Mouse (Mus musculus) liver, embryonic 11.5 days (tissue): ENCODE results near the gene Rarg. TPM values are rescaled to one million over a fixed set of nuclear protein-coding genes. Genes with fewer than 3 reads are reported as not detected.
A peak's percentile ranks its signal among the peaks of the same experiment; 100 is the strongest.

Experiments
- ATAC-seq: fragments of 200-750 bp; cut with Nextera tagmentation; replicated peaks from 2 replicates; pipeline ENCODE4 v1.8.0; 2017; ENCODE audit warnings: moderate number of reproducible peaks, mild to moderate bottlenecking, moderate TSS enrichment, moderate library complexity; ENCODE audit not compliant: low FRiP score
- DNase-seq: peaks from one replicate; pipeline ENCODE4 v3.0.0-alpha.2; 2017; ENCODE audit warnings: low spot score
- H3K27ac ChIP-seq: fragments of 300-500 bp; sonication (generic); 2 replicates; pipeline ENCODE4 v1.5.1; 2014; ENCODE audit warnings: mild to moderate bottlenecking, low read depth, low read length, control low read depth
- H3K27me3 ChIP-seq: fragments of 300-500 bp; sonication (generic); replicated peaks from 2 replicates; pipeline ENCODE4 v1.6.1; 2014; ENCODE audit warnings: low read length, mixed read lengths; ENCODE audit not compliant: control insufficient read depth, insufficient read depth
- H3K36me3 ChIP-seq: fragments of 300-500 bp; sonication (generic); 2 replicates; pipeline ENCODE4 v1.6.1; 2014; ENCODE audit warnings: mild to moderate bottlenecking, low read length, moderate library complexity, mixed read lengths; ENCODE audit not compliant: control insufficient read depth, insufficient read depth
- H3K4me1 ChIP-seq: fragments of 300-500 bp; sonication (generic); replicated peaks from 2 replicates; pipeline ENCODE4 v1.6.1; 2014; ENCODE audit warnings: low read length, mixed read lengths; ENCODE audit not compliant: control insufficient read depth, insufficient read depth
- H3K4me2 ChIP-seq: fragments of 300-500 bp; sonication (generic); 2 replicates; pipeline ENCODE4 v1.6.1; 2014; ENCODE audit warnings: mild to moderate bottlenecking, control low read depth, moderate library complexity
- H3K4me3 ChIP-seq: fragments of 300-500 bp; sonication (generic); 2 replicates; pipeline ENCODE4 v1.5.1; 2014; ENCODE audit warnings: low read depth, low read length, control low read depth
- H3K9ac ChIP-seq: fragments of 300-500 bp; sonication (generic); 2 replicates; pipeline ENCODE4 v1.6.1; 2014; ENCODE audit warnings: low read depth, low read length, control low read depth
- H3K9me3 ChIP-seq: fragments of 300-500 bp; sonication (generic); 2 replicates; pipeline ENCODE4 v1.6.1; 2016; ENCODE audit warnings: low read length, inconsistent platforms, mixed read lengths; ENCODE audit not compliant: control insufficient read depth
- WGBS: fragments of 180-500 bp; shearing (Covaris S2); extraction: QIAGEN DNeasy Blood & Tissue Kit; methylation state at CpG from one replicate; pipeline ENCODE4 v1.1.7; 2014; 5-methylcytosine and 5-hydroxymethylcytosine counted together
- polyA plus RNA-seq: library from polyadenylated mRNA; unstranded; fragments of >200 nt; fragmentation: Nextera tagmentation; extraction: Ambion mirVana; gene quantifications from 2 replicates; pipeline ENCODE4 v1.2.1, GENCODE M21; 2014

Rarg gene
- polyA plus RNA-seq, 1 experiment from 2014 or later = 11.5 TPM

DNA sequence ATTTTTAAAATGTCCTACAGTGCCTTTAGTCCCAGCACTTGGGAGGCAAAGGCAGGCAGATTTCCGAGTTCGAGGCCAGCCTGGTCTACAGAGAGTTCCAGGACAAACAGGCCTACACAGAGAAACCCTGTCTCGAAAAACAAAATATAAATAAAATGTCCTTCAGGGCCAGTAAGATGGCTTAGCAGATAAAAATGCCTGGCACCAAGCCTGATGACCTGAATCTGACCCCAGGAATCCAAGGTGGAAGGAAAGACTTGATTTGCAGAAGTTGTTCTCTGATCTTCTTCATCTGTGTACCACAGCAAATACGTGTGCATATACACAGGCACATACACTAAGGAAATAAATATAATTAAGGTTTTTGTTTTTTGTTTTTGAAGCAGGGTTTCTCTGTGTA is 61.9 kb downstream of the Rarg start:
- Histone ChIP-seq H3K36me3 (no peaks in the 10 kb centered on the region), H3K9me3 (no peaks in the 10 kb centered on the region), H3K27me3 (no peaks in the 10 kb centered on the region), H3K27ac (no peak overlapping the region), H3K4me1 (peaks cover 6% of the 10 kb centered on the region), H3K9ac (no peak overlapping the region), H3K4me3 (no peak overlapping the region), H3K4me2 (no peak overlapping the region)
- ATAC-seq (no peak), DNase-seq (no peak)
- 74% methylated on average over 4 of the region's 4 CpGs for WGBS

DNA sequence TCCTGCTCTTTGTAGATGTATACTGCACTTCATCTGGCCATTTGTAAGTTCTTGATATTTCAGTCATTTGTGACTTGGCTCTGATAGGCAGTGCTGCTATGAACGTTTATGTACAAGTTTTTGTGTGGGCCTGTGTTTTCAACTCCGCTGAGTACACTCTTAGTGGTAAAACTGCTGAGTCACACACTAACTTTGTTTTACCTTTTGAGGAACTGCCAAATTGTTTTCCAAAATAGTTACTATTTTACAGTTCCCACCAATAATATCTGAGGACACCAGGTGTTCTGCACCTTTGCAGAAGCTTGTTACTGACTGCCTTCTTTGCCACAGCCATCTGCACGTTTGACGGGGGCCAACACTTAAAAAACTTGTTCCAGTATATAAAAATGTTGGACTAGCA is 62.9 kb downstream of the Rarg start:
- Histone ChIP-seq H3K27me3 (no peaks in the 10 kb centered on the region), H3K4me1 (peaks cover 6% of the 10 kb centered on the region), H3K27ac (peak overlapping the region; percentile 34; the same call in 1 of the 2 replicates), H3K9me3 (no peaks in the 10 kb centered on the region), H3K9ac (no peak overlapping the region), H3K36me3 (no peaks in the 10 kb centered on the region), H3K4me3 (no peak overlapping the region), H3K4me2 (no peak overlapping the region)
- DNase-seq (no peak), ATAC-seq (no peak)
- WGBS = 65% methylated on average over 4 of the region's 4 CpGs

GRCm38 (mm10) chr15:102193652-102194051 is 63.7 kb downstream of the Rarg start:
- ATAC-seq (no peak), DNase-seq (no peak)
- H3K9me3 ChIP-seq = no peaks in the 10 kb centered on the region
- H3K4me2 ChIP-seq = no peak overlapping the region
- no peak overlapping the region for H3K9ac ChIP-seq
- no peaks in the 10 kb centered on the region for H3K27me3 ChIP-seq
- H3K36me3 ChIP-seq = no peaks in the 10 kb centered on the region
- H3K4me1 ChIP-seq = peaks cover 5% of the 10 kb centered on the region
- 64% methylated on average over 4 of the region's 4 CpGs for WGBS
- no peak overlapping the region for H3K27ac ChIP-seq
- no peak overlapping the region for H3K4me3 ChIP-seq

- peak overlapping the region; percentile 66 for H3K27ac ChIP-seq
- H3K4me2 ChIP-seq = peak overlapping the region; percentile 21; the same call in 1 of the 2 replicates
- ATAC-seq = no peak
- DNase-seq = no peak
- no peaks in the 10 kb centered on the region for H3K27me3 ChIP-seq
- no peak overlapping the region for H3K4me3 ChIP-seq
- H3K4me1 ChIP-seq = peaks cover 10% of the 10 kb centered on the region
- H3K9me3 ChIP-seq = no peaks in the 10 kb centered on the region
- H3K9ac ChIP-seq = no peak overlapping the region
- H3K36me3 ChIP-seq = no peaks in the 10 kb centered on the region
- 22% methylated on average over 5 of the region's 5 CpGs for WGBS
Observed at GRCm38 (mm10) chr15:102192820-102193386, 64.4 kb downstream of the Rarg start.

DNA sequence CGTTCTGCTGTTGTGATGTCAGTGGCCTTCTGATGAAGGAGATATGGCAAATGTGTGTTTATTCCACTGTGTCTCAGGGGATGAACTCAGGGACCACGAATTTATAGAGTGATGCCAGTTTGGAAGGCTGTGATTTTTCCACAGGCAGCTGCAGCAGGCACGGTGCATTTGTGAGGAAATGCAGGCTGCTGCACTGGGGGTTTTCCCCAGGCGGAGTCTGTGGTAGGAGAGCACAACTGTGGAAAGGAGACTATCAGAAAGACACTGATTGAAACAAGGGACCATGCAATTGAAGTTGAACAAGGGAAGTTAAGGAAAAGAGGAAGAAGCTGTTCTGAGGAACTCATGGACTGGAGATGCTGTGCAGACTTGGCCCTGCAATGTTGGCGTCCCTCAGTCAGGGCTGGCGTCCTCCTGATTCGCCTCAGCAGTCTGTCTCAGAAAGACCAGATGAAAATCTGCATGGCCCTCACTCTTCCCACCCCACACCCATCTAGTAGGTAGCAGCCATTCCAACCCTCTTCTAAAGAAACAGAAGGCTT is 65.0 kb downstream of the Rarg start:
- ATAC-seq (no peak), DNase-seq (no peak)
- Histone ChIP-seq H3K4me1 (peaks cover 10% of the 10 kb centered on the region), H3K9me3 (no peaks in the 10 kb centered on the region), H3K4me2 (peak overlapping the region; percentile 21), H3K9ac (no peak overlapping the region), H3K4me3 (no peak overlapping the region), H3K27ac (peak overlapping the region; percentile 66), H3K27me3 (no peaks in the 10 kb centered on the region), H3K36me3 (no peaks in the 10 kb centered on the region)
- 35% methylated on average over 7 of the region's 7 CpGs for WGBS

DNA sequence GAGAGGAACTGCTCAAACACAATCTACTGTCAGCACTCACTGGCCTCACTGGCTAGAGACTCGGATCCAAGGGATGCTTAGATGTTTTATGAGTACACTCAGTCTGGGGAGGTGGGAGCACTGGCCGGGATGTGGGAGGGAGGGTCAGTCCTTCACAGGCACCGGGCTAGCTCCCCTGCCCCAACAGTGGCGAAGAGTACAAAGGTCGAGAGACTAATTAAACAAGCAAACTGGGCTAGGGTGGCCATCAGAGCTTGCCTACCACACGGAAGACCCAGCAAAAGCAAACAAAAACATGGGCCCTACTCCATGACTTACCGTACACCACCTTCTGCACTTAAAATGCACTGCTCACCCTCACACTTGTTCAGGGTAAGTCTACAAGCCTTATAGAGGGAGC is 65.6 kb downstream of the Rarg start:
- Histone ChIP-seq H3K4me1 (peaks cover 13% of the 10 kb centered on the region), H3K27ac (peak overlapping the region; percentile 66)
- ATAC-seq = peak; percentile 56; the same call in 1 of the 2 replicates

GRCm38 (mm10) chr15:102188883-102189282 is 68.4 kb downstream of the Rarg start:
- no peak overlapping the region for H3K9ac ChIP-seq
- no peak overlapping the region for H3K4me3 ChIP-seq
- H3K36me3 ChIP-seq = no peaks in the 10 kb centered on the region
- WGBS = 63% methylated on average over 6 of the region's 6 CpGs
- no peak overlapping the region for H3K27ac ChIP-seq
- no peak overlapping the region for H3K4me2 ChIP-seq
- ATAC-seq = no peak
- peaks cover 13% of the 10 kb centered on the region for H3K4me1 ChIP-seq
- no peaks in the 10 kb centered on the region for H3K9me3 ChIP-seq
- H3K27me3 ChIP-seq = no peaks in the 10 kb centered on the region
- no peak for DNase-seq

More for the DNA sequence above, 65.6 kb downstream of the Rarg start:
- Histone ChIP-seq H3K27me3 (no peaks in the 10 kb centered on the region), H3K9me3 (no peaks in the 10 kb centered on the region), H3K4me2 (peak overlapping the region; percentile 8; the same call in 1 of the 2 replicates), H3K4me3 (no peak overlapping the region), H3K9ac (no peak overlapping the region), H3K36me3 (no peaks in the 10 kb centered on the region)
- no peak for DNase-seq
- WGBS = 58% methylated on average over 7 of the region's 7 CpGs

DNA sequence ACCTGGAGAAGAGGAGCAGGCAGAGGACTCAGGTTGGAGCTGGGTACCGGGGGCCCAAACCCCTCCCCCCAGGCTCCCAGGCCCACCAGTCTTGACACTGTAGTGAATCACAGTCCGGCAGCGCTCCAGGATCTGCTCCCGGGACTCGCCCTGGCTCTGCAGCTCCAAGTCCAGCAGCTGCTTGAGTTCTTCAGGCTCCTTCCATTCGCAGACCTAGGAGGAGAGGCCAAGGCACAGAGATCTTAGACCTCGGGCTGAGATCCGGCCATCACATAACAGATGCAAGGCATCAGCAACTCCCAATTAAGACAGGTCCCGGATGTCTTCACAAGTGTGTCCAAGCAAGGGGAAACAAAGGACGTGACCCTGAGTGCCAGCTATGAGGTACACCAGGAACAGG is 69.2 kb downstream of the Rarg start:
- H3K9ac ChIP-seq = no peak overlapping the region
- H3K4me2 ChIP-seq = no peak overlapping the region
- no peak overlapping the region for H3K27ac ChIP-seq

GRCm38 (mm10) chr15:102186239-102186638 is 71.1 kb downstream of the Rarg start:
- H3K9ac ChIP-seq = no peak overlapping the region
- 67% methylated on average over 11 of the region's 11 CpGs for WGBS
- H3K27ac ChIP-seq = peak overlapping the region; percentile 75
- no peaks in the 10 kb centered on the region for H3K36me3 ChIP-seq
- no peaks in the 10 kb centered on the region for H3K9me3 ChIP-seq
- DNase-seq (no peak), ATAC-seq (no peak)
- H3K4me3 ChIP-seq = no peak overlapping the region
- H3K4me1 ChIP-seq = peaks cover 9% of the 10 kb centered on the region
- H3K4me2 ChIP-seq = no peak overlapping the region
- H3K27me3 ChIP-seq = no peaks in the 10 kb centered on the region

More for the DNA sequence above, 69.2 kb downstream of the Rarg start:
- H3K27me3 ChIP-seq = no peaks in the 10 kb centered on the region
- no peak for ATAC-seq
- DNase-seq = no peak
- WGBS = 84% methylated on average over 10 of the region's 10 CpGs
- H3K4me3 ChIP-seq = no peak overlapping the region
- H3K9me3 ChIP-seq = no peaks in the 10 kb centered on the region
- peaks cover 13% of the 10 kb centered on the region for H3K4me1 ChIP-seq
- H3K36me3 ChIP-seq = no peaks in the 10 kb centered on the region
